Mouse (Mus musculus): ENCODE measurements around the gene Malsu1. TPM values are rescaled to one million over a fixed set of nuclear protein-coding genes. Genes with fewer than 3 reads are reported as not detected.

Gene Malsu1
- polyA plus RNA-seq (2015; fragmentation: Nextera tagmentation; extraction: Ambion mirVana): 61.6 and 69.4 TPM in 2 replicates

DNA sequence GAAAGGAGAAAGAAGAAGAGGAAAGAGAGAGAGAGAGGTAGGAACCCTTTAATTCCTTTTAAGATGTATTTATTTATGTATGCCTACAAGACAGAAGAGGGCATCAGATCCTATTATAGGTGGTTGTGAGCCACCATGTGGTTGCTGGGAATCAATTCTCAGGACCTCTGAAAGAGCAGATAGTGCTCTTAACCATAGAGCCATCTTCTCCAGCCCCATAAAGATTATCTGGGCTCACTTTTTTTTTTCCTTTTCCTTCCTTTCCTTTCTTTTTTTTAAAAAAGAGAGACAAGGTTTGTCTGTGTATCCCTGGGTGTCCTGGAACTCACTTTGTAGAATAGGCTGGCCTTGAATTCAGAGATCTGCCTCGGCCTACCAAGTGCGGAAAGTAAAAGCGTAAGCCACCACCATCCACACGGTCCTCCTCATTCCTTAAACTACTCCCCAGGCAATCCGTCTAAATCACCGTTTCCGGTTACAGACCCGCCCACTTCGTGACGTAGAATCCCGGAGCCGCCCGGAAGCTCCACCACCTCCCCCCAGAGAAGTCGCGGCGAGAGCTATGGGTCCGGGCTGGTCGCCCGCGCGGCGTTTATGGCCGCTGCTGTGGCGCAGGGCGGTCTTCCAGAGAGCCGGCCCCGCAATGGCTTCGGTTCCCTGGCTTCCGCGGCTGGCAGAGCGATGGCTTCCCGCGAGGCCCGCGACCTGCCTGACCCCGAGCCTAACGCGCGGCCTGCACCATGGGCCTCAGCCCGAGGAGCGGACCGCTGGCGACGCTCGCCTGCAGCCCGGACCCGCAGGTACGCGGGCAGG is at the start of gene Malsu1:
TSS of gene Malsu1 (plus strand) at position 492 of the 813 bp plus-strand sequence.
- peaks cover 26% of the 10 kb centered on the region for H3K4me1 ChIP-seq (ENCODE audit: control insufficient read depth, insufficient read depth, low read length)
- no peaks in the 10 kb centered on the region for H3K27me3 ChIP-seq (ENCODE audit: control insufficient read depth, insufficient read depth, low read depth, low read length)
- no peaks in the 10 kb centered on the region for H3K36me3 ChIP-seq (ENCODE audit: control insufficient read depth, insufficient read depth, low read length)
- no peaks in the 10 kb centered on the region for H3K9me3 ChIP-seq (replicated peaks; ENCODE audit: control insufficient read depth, low read length, poor library complexity, severe bottlenecking)
- peak within 1 kb of the TSS; percentile 91 for H3K9ac ChIP-seq (ENCODE audit: low read depth, low read length)
- WGBS: under 1% methylated on average over 49 of the region's 49 CpGs
- H3K4me2 ChIP-seq (ENCODE audit: low read length): peak within 1 kb of the TSS; percentile 64
- peak within 1 kb of the TSS; percentile 89 for H3K4me3 ChIP-seq (ENCODE audit: low read depth, low read length)
- peak within 1 kb of the TSS; percentile 76 for H3K27ac ChIP-seq (ENCODE audit: low read length)
- ATAC-seq: peak; percentile 98

DNA sequence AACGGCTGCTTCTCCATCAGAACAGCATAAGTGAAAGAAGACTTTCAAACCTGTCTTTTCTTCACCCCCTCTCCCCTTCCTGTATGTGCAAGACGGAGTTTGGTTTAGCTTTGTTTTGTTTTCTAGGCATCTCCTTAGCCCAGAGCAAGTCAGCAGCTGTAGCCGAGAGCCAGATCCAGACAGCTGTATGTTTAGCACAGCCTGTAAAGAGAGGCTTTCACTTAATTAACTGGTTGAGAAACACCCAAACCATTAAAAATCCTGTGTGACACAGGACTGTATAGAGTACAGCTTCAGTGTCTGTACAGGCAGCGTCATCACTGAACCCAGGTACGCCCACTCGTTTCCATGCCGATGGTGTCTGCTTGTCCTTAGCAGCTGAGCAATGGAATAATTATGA is 48.3 kb upstream of the Malsu1 start:
- H3K9me3 ChIP-seq (replicated peaks; ENCODE audit: control insufficient read depth, low read length, poor library complexity, severe bottlenecking): no peaks in the 10 kb centered on the region
- H3K27ac ChIP-seq (ENCODE audit: low read length): no peak overlapping the region
- H3K36me3 ChIP-seq (ENCODE audit: control insufficient read depth, insufficient read depth, low read length): no peaks in the 10 kb centered on the region
- ATAC-seq: no peak
- H3K4me3 ChIP-seq (ENCODE audit: low read depth, low read length): no peak overlapping the region
- H3K27me3 ChIP-seq (ENCODE audit: control insufficient read depth, insufficient read depth, low read depth, low read length): no peaks in the 10 kb centered on the region
- 83% methylated on average over 7 of the region's 7 CpGs for WGBS
- H3K4me2 ChIP-seq (ENCODE audit: low read length): no peak overlapping the region
- no peaks in the 10 kb centered on the region for H3K4me1 ChIP-seq (ENCODE audit: control insufficient read depth, insufficient read depth, low read length)
- no peak overlapping the region for H3K9ac ChIP-seq (ENCODE audit: low read depth, low read length)

DNA sequence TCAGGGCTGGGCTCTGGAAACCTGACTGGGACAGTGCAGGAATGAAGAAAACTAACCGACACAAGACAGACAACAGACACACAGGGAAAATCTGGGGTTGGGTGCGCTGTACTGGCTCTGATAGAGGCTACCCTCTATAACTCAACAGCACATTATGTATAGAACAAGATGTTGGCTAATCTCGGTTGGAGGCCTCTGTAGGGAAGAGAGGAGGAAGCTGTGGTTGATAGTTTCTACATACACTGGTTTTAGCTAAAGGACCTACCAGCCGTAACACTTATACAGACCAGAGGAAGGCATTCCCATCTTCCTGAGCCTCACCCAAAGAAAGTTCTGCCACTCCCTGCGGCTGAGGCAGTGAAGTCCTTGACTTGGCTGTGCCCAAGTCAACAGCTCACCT is 47.1 kb upstream of the Malsu1 start:
- no peaks in the 10 kb centered on the region for H3K9me3 ChIP-seq (replicated peaks; ENCODE audit: control insufficient read depth, low read length, poor library complexity, severe bottlenecking)
- H3K27me3 ChIP-seq (ENCODE audit: control insufficient read depth, insufficient read depth, low read depth, low read length): no peaks in the 10 kb centered on the region
- no peak overlapping the region for H3K27ac ChIP-seq (ENCODE audit: low read length)
- H3K36me3 ChIP-seq (ENCODE audit: control insufficient read depth, insufficient read depth, low read length): no peaks in the 10 kb centered on the region
- H3K4me3 ChIP-seq (ENCODE audit: low read depth, low read length): no peak overlapping the region
- no peak overlapping the region for H3K9ac ChIP-seq (ENCODE audit: low read depth, low read length)
- 95% methylated on average over 5 of the region's 5 CpGs for WGBS
- no peak for ATAC-seq
- H3K4me1 ChIP-seq (ENCODE audit: control insufficient read depth, insufficient read depth, low read length): no peaks in the 10 kb centered on the region
- H3K4me2 ChIP-seq (ENCODE audit: low read length): no peak overlapping the region

DNA sequence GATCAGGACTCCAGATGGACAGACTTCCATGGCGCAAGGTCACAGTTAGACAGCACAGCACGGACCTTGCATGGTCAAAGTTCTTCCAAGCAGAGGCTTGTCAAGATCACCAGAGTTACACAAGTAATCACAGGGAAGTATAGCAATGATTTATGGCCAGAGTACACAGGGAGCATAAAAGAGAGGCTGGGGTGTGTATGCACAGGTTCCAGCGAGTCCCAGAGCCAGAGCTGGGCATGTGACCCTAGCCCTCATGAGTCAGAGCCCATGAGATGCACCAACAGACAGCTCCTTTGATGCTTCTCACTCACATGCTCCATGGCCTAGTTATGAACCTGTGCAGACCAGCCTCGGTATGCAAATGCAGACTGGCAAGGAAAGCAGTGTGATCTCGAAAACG is 45.6 kb upstream of the Malsu1 start:
- no peaks in the 10 kb centered on the region for H3K4me1 ChIP-seq (ENCODE audit: control insufficient read depth, insufficient read depth, low read length)
- H3K27ac ChIP-seq (ENCODE audit: low read length): no peak overlapping the region
- WGBS: 93% methylated on average over 6 of the region's 6 CpGs
- no peak for ATAC-seq
- H3K9me3 ChIP-seq (replicated peaks; ENCODE audit: control insufficient read depth, low read length, poor library complexity, severe bottlenecking): no peaks in the 10 kb centered on the region
- no peaks in the 10 kb centered on the region; the same call in 1 of the 2 replicates for H3K27me3 ChIP-seq (ENCODE audit: control insufficient read depth, insufficient read depth, low read depth, low read length)
- H3K9ac ChIP-seq (ENCODE audit: low read depth, low read length): no peak overlapping the region
- H3K4me2 ChIP-seq (ENCODE audit: low read length): no peak overlapping the region
- no peak overlapping the region for H3K4me3 ChIP-seq (ENCODE audit: low read depth, low read length)
- no peaks in the 10 kb centered on the region for H3K36me3 ChIP-seq (ENCODE audit: control insufficient read depth, insufficient read depth, low read length)

DNA sequence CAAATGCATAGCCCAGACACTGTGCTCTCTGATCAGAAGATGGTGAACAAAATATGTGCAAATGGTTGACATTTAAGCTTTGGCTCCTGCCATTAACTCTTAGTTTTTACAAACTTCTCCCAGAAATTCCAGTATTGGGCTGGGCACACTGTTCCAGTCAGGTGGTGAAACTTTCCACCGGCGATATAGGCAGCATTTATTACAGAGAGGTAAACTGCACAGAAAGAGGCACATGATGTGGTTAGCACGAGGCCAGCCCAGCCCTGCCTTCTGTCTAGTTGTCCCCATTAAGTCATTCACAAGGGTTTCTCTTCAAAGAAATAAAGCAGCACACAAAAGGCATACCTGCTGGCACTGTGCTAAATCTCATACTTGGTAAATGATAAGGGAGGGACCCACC is 44.9 kb upstream of the Malsu1 start:
- Histone ChIP-seq H3K4me1 (ENCODE audit: control insufficient read depth, insufficient read depth, low read length) (no peaks in the 10 kb centered on the region), H3K4me3 (ENCODE audit: low read depth, low read length) (no peak overlapping the region), H3K9me3 (replicated peaks; ENCODE audit: control insufficient read depth, low read length, poor library complexity, severe bottlenecking) (no peaks in the 10 kb centered on the region), H3K27ac (ENCODE audit: low read length) (no peak overlapping the region), H3K27me3 (ENCODE audit: control insufficient read depth, insufficient read depth, low read depth, low read length) (no peaks in the 10 kb centered on the region; the same call in 1 of the 2 replicates), H3K9ac (ENCODE audit: low read depth, low read length) (no peak overlapping the region), H3K4me2 (ENCODE audit: low read length) (no peak overlapping the region), H3K36me3 (ENCODE audit: control insufficient read depth, insufficient read depth, low read length) (no peaks in the 10 kb centered on the region)
- ATAC-seq: no peak
- WGBS: 86% methylated on average over 3 of the region's 3 CpGs

DNA sequence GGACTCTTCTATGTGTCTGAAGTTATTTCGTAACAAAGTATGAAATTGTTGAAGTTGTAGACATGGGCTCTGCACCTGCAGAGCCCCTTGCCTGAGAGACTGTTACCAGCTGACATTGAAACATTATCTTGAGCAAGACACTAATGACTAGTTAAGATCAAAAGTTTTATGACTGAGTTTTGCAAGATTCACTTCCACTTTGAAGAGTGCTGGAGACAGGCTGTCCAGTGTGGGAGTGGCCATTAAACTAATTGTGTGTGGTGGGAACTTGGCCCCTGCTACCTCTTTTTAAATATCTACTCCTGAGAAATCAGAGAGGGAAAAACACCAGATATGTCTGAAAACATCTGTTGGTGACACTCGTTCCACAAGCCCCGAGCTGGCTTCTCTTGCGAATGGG is 42.4 kb upstream of the Malsu1 start:
- H3K4me2 ChIP-seq (ENCODE audit: low read length): no peak overlapping the region
- 87% methylated on average over 4 of the region's 4 CpGs for WGBS
- no peaks in the 10 kb centered on the region for H3K36me3 ChIP-seq (ENCODE audit: control insufficient read depth, insufficient read depth, low read length)
- no peaks in the 10 kb centered on the region for H3K9me3 ChIP-seq (replicated peaks; ENCODE audit: control insufficient read depth, low read length, poor library complexity, severe bottlenecking)
- H3K27ac ChIP-seq (ENCODE audit: low read length): no peak overlapping the region
- H3K27me3 ChIP-seq (ENCODE audit: control insufficient read depth, insufficient read depth, low read depth, low read length): no peaks in the 10 kb centered on the region; the same call in 1 of the 2 replicates
- no peak for ATAC-seq
- no peaks in the 10 kb centered on the region for H3K4me1 ChIP-seq (ENCODE audit: control insufficient read depth, insufficient read depth, low read length)
- no peak overlapping the region for H3K9ac ChIP-seq (ENCODE audit: low read depth, low read length)
- no peak overlapping the region for H3K4me3 ChIP-seq (ENCODE audit: low read depth, low read length)

DNA sequence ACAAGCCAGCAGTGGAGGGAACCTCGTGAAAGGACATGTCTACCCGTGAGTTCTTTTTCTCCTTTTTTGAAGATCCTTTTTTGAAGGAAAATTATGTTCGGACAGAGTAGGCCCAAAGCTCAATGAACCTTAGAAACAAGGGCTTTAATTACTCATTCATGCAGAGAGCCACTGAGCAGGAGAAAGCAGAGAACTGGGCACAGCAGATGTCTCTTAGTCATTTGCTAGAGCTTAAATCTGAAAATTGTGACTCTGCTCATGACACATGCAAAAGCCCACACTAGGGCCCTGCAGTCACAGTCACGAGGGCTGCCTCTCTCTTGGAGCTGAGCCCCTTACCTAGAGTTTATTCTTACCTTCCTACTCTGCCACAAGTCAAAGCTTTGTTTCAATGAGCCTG is 40.8 kb upstream of the Malsu1 start:
- Histone ChIP-seq H3K4me3 (ENCODE audit: low read depth, low read length) (no peak overlapping the region), H3K4me1 (ENCODE audit: control insufficient read depth, insufficient read depth, low read length) (no peaks in the 10 kb centered on the region; the same call in 1 of the 2 replicates), H3K27ac (ENCODE audit: low read length) (no peak overlapping the region), H3K4me2 (ENCODE audit: low read length) (no peak overlapping the region), H3K36me3 (ENCODE audit: control insufficient read depth, insufficient read depth, low read length) (no peaks in the 10 kb centered on the region), H3K9me3 (replicated peaks; ENCODE audit: control insufficient read depth, low read length, poor library complexity, severe bottlenecking) (no peaks in the 10 kb centered on the region), H3K27me3 (ENCODE audit: control insufficient read depth, insufficient read depth, low read depth, low read length) (peaks cover 5% of the 10 kb centered on the region; the same call in 1 of the 2 replicates), H3K9ac (ENCODE audit: low read depth, low read length) (no peak overlapping the region)
- 64% methylated on average over 4 of the region's 4 CpGs for WGBS
- no peak for ATAC-seq

DNA sequence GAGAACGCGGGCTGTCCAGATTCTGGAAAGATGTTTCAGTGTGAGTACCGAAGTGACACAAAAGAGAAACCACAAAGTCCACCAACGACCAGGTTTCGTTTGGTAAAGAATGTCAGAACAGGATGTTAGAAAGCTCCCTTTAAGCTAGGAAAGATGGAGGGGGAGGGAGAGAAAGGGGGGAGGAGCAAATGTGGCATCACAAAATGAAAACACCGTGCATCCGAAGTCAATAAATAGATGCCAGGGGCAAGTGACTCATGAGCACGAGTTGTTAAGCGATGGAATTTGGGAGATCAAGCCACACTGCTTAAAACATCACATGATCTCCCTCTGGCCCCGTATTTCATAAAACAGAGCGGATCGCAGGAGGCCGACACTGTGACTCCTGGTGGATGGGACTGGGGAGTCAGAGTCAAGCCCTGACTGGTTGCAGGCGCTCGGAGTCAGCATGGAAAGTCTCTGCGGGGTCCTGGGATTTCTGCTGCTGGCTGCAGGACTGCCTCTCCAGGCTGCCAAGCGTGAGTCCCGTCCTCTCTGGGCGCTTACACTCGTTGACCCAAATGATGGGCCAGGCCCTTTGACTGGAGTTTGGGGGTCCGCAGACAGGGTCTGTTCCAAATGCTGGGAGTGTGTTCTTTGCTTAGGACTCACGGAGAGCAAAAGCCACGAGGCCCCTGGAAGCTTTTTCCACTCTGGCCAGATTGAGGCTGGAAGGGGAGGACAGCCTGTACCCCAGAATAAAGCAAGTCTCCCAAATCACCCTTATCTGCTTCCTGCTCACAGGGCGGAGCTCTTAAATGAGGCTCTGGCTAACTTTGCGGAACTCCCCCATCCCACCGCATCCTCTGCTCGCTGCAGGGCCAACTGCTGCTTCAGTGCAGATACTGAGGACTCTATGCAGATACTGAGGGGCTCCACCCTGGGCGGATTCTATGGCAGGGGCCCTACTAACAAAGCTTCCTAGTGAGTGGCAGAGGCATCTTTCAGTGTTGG is 37.0 kb upstream of the Malsu1 start, which contains the start of gene Gpnmb:
TSS of gene Gpnmb (plus strand) at position 272 of the 993 bp plus-strand sequence.
- Histone ChIP-seq H3K27ac (ENCODE audit: low read length) (no peak within 1 kb of the TSS), H3K4me2 (ENCODE audit: low read length) (0 out of 2 replicates have a peak within 1 kb of the TSS, but pooled peaks have one; percentile 14), H3K9ac (ENCODE audit: low read depth, low read length) (0 out of 2 replicates have a peak within 1 kb of the TSS, but pooled peaks have one; percentile 31), H3K4me3 (ENCODE audit: low read depth, low read length) (no peak within 1 kb of the TSS), H3K9me3 (replicated peaks; ENCODE audit: control insufficient read depth, low read length, poor library complexity, severe bottlenecking) (no peaks in the 10 kb centered on the region), H3K36me3 (ENCODE audit: control insufficient read depth, insufficient read depth, low read length) (no peaks in the 10 kb centered on the region), H3K27me3 (ENCODE audit: control insufficient read depth, insufficient read depth, low read depth, low read length) (peaks cover 5% of the 10 kb centered on the region; the same call in 1 of the 2 replicates), H3K4me1 (ENCODE audit: control insufficient read depth, insufficient read depth, low read length) (peaks cover 4% of the 10 kb centered on the region; the same call in 1 of the 2 replicates)
- 46% methylated on average over 28 of the region's 28 CpGs for WGBS
- ATAC-seq: no peak
